Mouse (Mus musculus): ENCODE measurements around the gene Clec2i.
"Not testable (repeated sequence)": the region's sequence is repeated elsewhere in the genome, so short reads cannot be mapped to it uniquely, and the experiment has no call there.

Clec2i gene

GRCm38 (mm10) chr6:128854024-128854820 lies 33.2 kb upstream of the Clec2i start:
- in situ Hi-C loops (cut with MboI, MseI), result loop anchor here (5.0 to 25.0 kb wide), 4 partner anchors 33 to 508 kb away; partner anchors contain the start of gene Clec2i

DNA sequence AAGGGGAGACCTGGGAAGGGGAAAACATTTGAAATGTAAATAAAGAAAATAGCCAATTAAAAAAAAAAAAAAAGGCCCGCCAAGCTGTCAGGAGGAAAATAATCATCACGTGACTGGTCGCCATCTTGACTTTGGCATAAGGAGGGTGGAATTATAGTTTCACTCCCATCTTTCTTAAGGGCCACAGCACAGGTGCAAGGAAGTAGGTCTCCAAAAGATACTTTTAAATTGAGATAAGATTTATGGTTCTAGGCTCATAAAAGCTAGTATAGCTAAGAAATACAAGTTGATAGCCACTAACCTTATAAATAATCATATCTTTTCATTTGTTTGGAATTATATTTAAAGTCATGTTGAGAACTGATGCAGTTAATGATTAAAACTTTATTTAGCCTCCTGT lies 32.5 kb upstream of the Clec2i start:
- in situ Hi-C loops (cut with MboI, MseI), result loop anchor here (5.0 to 25.0 kb wide), 4 partner anchors 32 to 507 kb away; partner anchors contain the start of gene Clec2i

DNA sequence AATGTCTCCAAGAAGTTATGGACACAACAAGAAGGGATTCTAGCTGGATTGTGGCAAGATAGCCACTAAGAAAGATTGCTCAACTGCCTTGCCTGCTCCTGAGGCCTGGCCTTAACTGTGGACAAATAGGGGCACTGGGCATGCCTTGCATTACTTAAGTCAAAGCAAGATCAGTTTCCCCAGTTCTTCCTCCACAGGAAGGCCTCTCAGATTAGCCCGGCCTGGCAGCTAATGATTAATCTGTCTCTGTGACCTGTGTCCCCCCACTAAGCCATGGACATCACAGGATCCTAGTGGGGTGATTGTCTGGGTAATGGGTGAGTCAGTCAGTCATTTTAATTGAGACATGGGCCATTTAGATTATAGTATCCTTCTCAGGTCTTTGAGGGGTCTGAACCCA lies 31.9 kb upstream of the Clec2i start:
- in situ Hi-C loops (cut with MboI, MseI), result loop anchor here (25.0 kb wide), 1 partner anchor 507 kb away; no protein-coding TSS in a partner anchor

- in situ Hi-C loops (cut with MboI, MseI), result loop anchor here (25.0 kb wide), 1 partner anchor 506 kb away; no protein-coding TSS in a partner anchor
Measured at GRCm38 (mm10) chr6:128856250-128856649, 31.1 kb upstream of the Clec2i start.

DNA sequence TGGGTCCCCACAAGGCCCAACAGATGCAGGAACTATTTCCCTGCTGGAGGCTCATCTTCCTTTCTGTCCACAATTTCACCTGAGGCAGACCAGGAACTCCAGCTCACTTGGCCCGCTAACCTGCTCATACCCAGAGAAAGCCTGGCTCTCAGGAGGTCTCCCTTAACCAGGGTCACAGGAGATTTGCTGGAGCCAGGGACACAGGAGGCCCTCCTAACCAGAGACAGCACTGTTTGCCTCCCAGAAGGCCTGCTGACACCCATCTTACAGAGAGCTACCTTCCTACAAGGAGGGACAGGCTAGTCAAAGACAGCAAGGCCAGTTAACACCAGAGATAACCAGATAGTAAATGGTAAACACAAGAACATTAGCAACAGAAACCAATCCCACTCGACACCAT lies 29.4 kb upstream of the Clec2i start:
- in situ Hi-C loops (cut with MboI, MseI), result loop anchor here (25.0 kb wide), 1 partner anchor 504 kb away; no protein-coding TSS in a partner anchor

DNA sequence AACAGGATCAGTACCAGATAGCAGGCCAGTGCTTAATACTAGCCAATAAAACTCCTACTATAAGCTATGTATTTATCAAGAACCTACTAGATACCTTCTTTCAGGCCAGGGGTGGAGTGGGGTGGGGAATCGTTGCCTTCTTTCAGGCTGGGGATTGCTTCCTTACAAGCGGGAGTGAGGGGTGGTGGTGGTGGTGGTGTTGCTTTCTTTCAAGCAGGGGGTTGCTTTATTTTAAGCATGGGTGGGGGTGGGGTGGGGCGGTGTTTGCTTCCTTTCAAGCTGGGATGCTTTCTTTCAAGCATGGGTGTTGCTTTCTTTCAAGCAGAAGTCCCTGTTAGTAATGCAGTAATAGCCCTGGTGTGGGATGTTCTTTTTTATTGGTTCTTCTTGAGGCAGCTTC lies 18.5 kb upstream of the Clec2i start:
- in situ Hi-C loops (cut with MboI, MseI), result loop anchor here (25.0 kb wide), 1 partner anchor 493 kb away; no protein-coding TSS in a partner anchor

DNA sequence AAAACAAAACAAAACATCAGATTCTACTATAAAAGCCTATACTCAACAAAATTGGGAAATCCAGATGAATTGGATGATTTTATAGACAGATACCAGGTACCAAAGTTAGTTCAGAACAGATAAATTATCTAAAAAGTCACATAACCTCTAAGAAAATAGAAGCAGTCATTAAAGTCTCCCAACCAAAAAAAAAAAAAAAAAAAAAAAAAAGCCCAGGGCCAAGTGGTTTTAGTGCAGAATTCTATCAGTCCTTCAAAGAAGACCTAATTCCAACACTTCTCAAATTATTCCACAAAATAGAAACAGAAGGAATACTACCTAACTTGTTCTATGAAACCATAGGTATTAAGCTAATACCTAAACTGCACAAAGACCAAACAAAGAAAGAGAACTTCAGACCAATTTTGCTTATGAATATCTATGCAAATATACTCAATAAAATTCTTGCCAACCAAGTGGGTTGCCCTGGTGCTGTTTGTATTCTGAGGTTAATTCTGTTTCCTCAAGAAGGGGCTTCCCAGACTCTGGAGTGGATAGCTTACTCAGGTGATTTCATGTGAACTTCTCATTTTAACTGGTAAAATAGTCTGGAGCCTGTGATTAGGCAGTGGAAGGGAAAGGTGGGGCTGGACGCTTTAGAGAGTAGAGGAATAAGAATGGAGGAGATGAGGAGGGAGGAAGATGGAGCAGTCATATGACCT lies 15.3 kb upstream of the Clec2i start:
- in situ Hi-C loops (cut with MboI, MseI), result loop anchor here (25.0 kb wide), 1 partner anchor 490 kb away; no protein-coding TSS in a partner anchor

GRCm38 (mm10) chr6:128888834-128889233 lies 1.4 kb downstream of the Clec2i start:
- in situ Hi-C loops (cut with MboI, MseI), result loop anchor here (5.0 kb wide), 1 partner anchor 37 kb away; no protein-coding TSS in a partner anchor

- in situ Hi-C loops (cut with MboI, MseI), result no loop called here
Measured at GRCm38 (mm10) chr6:128890948-128891355, 3.6 kb downstream of the Clec2i start, which contains the start of gene BC035044. TSS of gene BC035044 (minus strand) at chr6:128891126.

DNA sequence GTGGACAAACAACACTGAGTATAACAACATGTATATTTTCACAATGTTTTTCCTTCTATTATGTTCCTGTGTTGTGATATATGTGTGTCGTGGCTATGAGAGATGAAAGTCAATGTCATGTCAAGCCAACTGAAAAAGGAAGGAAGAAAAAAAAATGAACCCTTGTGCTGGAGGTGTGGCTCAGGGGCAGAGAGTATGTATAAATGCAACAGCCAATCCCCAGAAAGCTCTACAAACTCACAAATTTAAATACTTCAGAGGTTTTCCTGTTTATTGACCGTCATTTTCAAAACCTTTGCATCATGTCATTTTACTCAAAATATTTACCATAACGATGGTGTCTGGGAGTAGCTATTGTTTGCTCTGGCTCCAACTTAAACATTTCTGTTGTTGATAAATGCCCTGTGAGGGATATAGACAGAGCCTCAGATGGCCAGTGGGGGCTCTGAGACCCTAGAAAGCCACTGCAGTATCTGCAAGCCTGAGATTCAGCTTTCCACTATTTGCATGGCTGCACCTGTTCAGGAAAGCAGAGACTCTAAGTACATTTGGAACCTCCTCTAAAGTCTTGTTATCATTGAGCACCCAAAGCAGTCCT lies 8.1 kb downstream of the Clec2i start:
- in situ Hi-C loops (cut with MboI, MseI), result no loop called here

DNA sequence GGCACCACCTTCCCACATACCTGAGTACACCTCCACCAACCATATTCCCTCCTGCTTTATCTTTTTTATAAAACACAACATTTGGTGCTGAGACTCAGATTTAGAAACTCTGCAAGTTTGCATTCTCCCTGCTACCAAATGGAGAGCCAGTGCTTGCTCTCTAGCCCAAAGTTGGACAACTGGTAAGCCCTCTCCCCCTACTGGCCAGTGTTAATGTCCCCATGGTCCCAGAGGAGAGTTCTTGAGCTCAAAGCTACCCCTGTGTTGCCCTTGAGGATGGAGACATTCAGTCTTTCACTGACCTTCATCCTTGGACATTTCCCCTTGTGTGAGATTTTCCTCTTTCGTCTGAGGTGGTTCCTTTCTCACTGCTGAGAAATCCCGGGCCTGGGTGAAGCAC lies 12.7 kb downstream of the Clec2i start:
- in situ Hi-C loops (cut with MboI, MseI), result no loop called here

DNA sequence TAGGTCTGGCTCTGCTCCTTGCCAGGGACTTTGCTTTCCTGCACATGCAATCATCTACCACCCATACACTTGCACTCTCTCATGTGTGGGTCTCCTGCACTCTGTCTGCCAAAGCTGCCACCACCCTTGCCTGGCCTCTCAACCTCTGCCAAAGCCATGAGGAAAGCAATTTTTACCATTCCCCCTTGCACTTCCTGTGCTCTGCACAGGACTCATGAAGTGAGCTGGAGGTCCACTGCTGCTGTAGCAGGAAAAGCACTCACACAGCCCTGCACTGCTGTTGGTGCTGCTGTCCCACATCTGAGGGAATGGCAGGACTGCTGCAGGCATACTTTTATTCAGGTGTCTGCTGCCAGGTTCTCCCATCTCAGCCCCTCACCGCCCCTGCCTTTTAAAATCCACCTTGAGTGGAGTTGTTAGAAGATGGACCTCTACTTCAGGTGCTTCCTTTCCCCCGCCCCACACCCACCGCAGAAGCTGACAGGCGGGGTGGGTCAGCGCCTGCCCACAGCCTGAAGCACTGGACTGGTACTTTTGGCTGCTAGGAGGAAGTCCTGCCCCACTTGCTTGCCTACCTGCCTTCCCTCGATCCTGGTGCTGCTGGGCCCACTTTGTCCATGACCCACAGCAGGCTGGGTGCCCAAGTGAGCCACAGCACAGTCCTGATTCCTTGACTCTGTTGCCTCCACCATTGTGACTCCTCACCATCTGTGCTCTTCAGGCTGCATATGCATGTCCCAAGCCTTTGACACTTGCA lies 13.6 kb downstream of the Clec2i start:
- in situ Hi-C loops (cut with MboI, MseI), result not testable (repeated sequence)

- in situ Hi-C loops (cut with MboI, MseI), result loop anchor here (10.0 kb wide), 1 partner anchor 1329 kb away; no protein-coding TSS in a partner anchor
Measured at GRCm38 (mm10) chr6:128913598-128914254, 26.3 kb downstream of the Clec2i start.

DNA sequence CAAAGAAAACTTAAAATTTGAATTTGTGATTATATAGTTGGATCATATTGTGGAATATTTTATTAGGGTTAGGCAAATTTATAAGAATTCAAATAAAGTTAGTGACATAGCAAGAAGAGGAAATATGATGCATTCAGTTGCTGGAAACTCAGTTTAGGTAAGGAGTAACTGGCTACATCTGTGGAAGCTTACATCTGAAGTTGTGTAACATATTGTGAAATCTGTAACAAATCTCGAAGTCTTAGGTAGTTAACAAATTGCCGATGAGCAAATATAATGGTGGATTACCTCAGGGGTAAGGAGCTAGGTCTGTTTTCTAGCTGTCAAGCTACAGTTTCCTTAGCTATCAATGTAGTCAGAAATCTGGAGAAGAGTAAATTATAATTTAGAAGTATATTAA lies 29.9 kb downstream of the Clec2i start:
- in situ Hi-C loops (cut with MboI, MseI), result loop anchor here (10.0 kb wide), 1 partner anchor 1333 kb away; no protein-coding TSS in a partner anchor

DNA sequence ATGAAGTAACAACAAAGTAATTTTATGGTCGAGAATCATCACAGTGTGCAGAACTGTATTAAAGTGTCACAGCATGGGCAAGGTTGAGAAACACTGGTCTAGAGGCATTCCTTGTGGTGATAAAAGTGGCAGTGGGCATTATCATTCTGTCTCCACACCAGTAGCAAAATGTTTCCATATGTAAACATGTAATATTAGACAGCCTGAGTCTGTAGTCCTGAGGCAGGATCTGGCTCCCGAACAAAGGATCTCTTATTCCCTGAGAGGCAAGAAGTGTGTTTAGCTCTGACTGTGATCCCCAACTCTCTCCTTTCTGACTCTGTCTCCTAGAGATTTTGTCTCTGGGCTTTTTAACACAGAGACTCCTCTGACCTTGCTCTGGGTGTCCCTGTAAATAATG lies 45.7 kb downstream of the Clec2i start:
- in situ Hi-C loops (cut with MboI, MseI), result no loop called here

DNA sequence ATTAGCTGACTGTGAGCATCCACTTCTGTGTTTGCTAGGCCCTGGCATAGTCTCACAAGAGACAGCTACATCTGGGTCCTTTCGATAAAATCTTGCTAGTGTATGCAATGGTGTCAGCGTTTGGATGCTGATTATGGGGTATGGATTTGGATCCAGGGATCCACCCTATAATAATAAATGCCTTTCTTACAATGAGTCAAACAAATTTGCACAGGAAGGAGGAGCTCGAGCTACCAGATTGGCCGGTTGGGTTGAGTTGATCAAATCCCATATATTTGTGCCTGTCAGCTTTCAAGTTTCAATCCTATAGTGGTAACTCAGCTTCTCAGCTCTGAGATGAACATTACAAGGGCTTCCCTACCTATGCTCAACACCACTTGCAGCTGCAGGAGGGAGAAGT lies 46.7 kb downstream of the Clec2i start, which contains the start of gene Clec2g:
Gene Clec2g, plus strand, starts transcription at position 301 of the 400 bp plus-strand sequence.
- in situ Hi-C loops (cut with MboI, MseI), result not testable (repeated sequence)

DNA sequence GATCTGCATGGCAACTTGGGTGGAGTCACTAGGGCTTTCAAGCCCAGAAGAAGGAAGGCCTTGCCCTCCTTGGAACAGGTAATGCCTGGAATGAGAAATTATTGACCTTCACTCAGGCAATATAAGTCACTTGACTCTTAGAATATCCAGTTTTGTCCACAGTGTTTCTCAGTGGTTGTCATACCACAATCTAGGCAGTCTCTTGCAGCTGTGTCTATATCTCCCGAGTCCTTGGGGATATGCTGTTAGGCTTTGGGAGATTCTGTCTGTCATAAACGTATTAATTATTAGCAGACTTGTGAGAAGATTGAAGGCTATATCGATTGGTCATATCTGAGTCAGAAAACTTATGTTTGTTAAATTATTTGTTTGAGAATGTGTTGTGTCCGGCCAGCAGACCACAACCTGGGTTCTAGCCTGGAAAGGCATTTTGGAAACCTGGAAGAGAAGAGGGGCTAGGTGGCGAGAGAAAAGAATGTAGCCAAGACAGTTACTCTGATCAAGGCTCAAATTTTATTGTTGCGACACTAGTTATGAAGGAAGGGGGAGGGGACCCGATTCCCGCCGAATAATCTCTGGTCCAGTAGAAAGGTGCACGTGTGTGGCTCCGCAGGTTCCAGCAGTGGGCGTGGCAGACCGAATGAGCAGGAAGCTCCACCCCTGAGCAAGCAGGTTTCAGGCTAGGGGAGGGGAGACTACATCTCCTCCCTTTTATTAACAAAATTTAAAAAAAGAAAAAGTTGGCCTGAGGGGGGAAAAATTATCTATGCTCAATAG lies 48.7 kb downstream of the Clec2i start:
- in situ Hi-C loops (cut with MboI, MseI), result not testable (repeated sequence)

GRCm38 (mm10) chr6:128941646-128942421 lies 54.4 kb downstream of the Clec2i start:
- in situ Hi-C loops (cut with MboI, MseI), result no loop called here

GRCm38 (mm10) chr6:128945564-128945963 lies 58.2 kb downstream of the Clec2i start:
- in situ Hi-C loops (cut with MboI, MseI), result no loop called here

Measured in T-helper 1 cell (primary cell).